In the genomic region with DNA sequence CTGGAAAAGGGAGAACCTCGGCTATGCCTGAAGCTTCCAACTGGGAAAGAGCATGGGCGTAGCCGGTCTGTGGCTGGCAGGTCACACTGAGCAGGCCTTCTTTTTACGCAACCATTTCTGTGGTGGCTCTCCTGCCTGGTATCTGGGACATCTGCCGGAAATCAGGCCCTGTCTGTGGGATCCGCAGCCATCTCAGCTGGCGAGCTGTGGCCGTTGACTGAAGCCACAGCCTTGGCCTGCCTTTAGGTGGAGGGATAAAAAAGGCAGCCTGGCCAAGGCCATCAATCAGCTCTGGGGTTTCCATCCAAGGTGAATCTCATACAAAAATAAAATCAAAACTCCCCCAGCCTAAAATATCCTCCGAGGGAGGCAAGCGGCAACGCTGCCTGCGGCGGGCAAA, we compare ENCODE assay signal across 21 mouse cellular contexts.
A peak's percentile ranks its signal among the peaks of the same experiment; 100 is the strongest.
DNase-seq lines count a peak whose midpoint lies in the region; ATAC-seq lines count a peak whose summit lies in the region.
"Had no signal": no experiment of that assay in that cellular context is flagged by ENCODE, and none has a peak within 500 bp of the region (broad histone marks: within the 10 kb centered on the region; RNA-seq: fewer than 3 reads in every experiment).

No protein-coding gene starts in this region.

- DNase-seq in adrenal gland, adult 2 months: peak; percentile 27
- DNase-seq in adrenal gland, adult (ENCODE audit: inconsistent age in 2 of 2, low spot score in 1 of 2): no peak
- peak; percentile 16 to 28 for DNase-seq in cerebellum, postnatal 25 days
- no peak for DNase-seq in retina, embryonic 14.5 days (ENCODE audit: low spot score)
- no peak for DNase-seq in kidney, postnatal 10 days
- DNase-seq: adrenal gland, postnatal 25 days; embryo, embryonic 11 days; heart, postnatal 14 days; kidney, adult 18-20 months; kidney, postnatal 36 days; liver, postnatal 0 days; lung, postnatal 36 days; right cerebral cortex, postnatal 25 days; thymus, postnatal 14 days had no signal

- ATAC-seq in cerebellum, adult (ENCODE audit: insufficient number of reproducible peaks, low FRiP score, low TSS enrichment): no peak
- ATAC-seq in granulocyte monocyte progenitor cell, adult 5-6 weeks (replicated peaks; ENCODE audit: poor library complexity, severe bottlenecking): peak; percentile 74
- ATAC-seq: forebrain, embryonic 14.5 days; hindbrain, embryonic 16.5 days; liver, embryonic 12.5 days; liver, postnatal 0 days; midbrain, embryonic 13.5 days; Patski had no signal

Comparison
In these comparisons a context has a peak if more than half of its experiments do, and no peak if none do; other contexts are left out.
1. DNase-seq: peak in adrenal gland, adult 2 months (single experiment) and cerebellum, postnatal 25 days (2 of 2); none in adrenal gland, adult (0 of 2), retina, embryonic 14.5 days (single experiment) and kidney, postnatal 10 days (single experiment).